ENCODE assay signal across 7 mouse cellular contexts in the genomic region with DNA sequence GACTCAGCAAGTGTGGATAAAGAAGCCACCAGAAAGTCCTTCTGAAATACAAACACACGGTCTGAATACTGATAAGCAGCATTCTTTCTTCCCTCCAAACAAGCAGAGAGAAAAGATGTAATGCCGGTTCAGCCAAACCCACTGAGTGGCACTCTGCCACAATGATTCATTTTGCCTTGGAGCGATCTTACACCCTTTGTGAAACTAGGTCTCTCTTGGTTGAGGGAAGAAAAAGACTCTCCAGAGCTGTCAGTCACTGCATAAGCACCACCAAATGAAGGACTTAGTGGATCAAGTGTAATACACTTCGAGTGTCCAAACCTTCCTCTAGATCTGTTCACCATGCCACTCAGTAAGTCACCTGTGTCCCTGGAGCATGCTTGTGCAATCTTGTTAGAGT. TPM values are rescaled to one million over a fixed set of nuclear protein-coding genes. Genes with fewer than 3 reads are reported as not detected.
DNase-seq lines count a peak whose midpoint lies in the region.

No protein-coding gene starts in this region.

- peak; percentile 28 to 30 for DNase-seq in layer of hippocampus, adult 8-10 months (ENCODE audit: low spot score in 2 of 2)
- no peak for DNase-seq in layer of hippocampus, postnatal 25 days (ENCODE audit: extremely low spot score in 1 of 2, low spot score in 1 of 2)
- DNase-seq in adrenal gland, adult 8-10 months: peak; percentile 38
- DNase-seq in cerebellum, adult 9-11 months: peak; percentile 25
- peak; percentile 16 for DNase-seq in lung, postnatal 14 days
- DNase-seq in thymus, postnatal 36 days: no peak
- DNase-seq in gastrocnemius, postnatal 14 days: no peak

- intact Hi-C loops in gastrocnemius, postnatal 14 days (cut with DNase I; ENCODE audit: low total_unique reads): no loop called here

RNA-seq across cellular contexts. Expression of a gene that starts 34.1 kb away (rescaled TPM):
- 10 to 100 TPM; 21.8 to 28.0 (median 24.9) TPM for total RNA-seq in layer of hippocampus, adult 8-10 months (2022)
- 10 to 100 TPM; 24.5 to 27.0 TPM for total RNA-seq in layer of hippocampus, postnatal 25 days (2021)
- under 1 TPM; 0.46 to 0.73 (median 0.59) TPM for total RNA-seq in adrenal gland, adult 8-10 months (2022)
- under 1 TPM; 0.16 to 0.22 TPM for total RNA-seq in gastrocnemius, postnatal 14 days (2021)

RNA-seq across cellular contexts. Expression of a gene that starts 39.8 kb away (rescaled TPM):
- total RNA-seq in layer of hippocampus, adult 8-10 months (2022): 10 to 100 TPM; 31.8 to 38.0 (median 32.7) TPM
- 10 to 100 TPM; 29.2 to 34.6 TPM for total RNA-seq in layer of hippocampus, postnatal 25 days (2021)
- 10 to 100 TPM; 13.8 to 25.0 (median 18.4) TPM for total RNA-seq in adrenal gland, adult 8-10 months (2022)
- 1 to 10 TPM; 6.4 to 6.9 TPM for total RNA-seq in gastrocnemius, postnatal 14 days (2021)

Comparison
In these comparisons a context has a peak if more than half of its experiments do, and no peak if none do; other contexts are left out.
1. DNase-seq: peak in layer of hippocampus, adult 8-10 months (2 of 2), adrenal gland, adult 8-10 months (single experiment), cerebellum, adult 9-11 months (single experiment) and lung, postnatal 14 days (single experiment); none in layer of hippocampus, postnatal 25 days (0 of 2), thymus, postnatal 36 days (0 of 2) and gastrocnemius, postnatal 14 days (single experiment).
2. RNA of a gene that starts 34.1 kb away (total RNA-seq): 24.5 to 27.0 TPM in layer of hippocampus, postnatal 25 days and 21.8 to 28.0 TPM in layer of hippocampus, adult 8-10 months; 0.46 to 0.73 TPM in adrenal gland, adult 8-10 months and 0.16 to 0.22 TPM in gastrocnemius, postnatal 14 days; every median in the first group is over 10 times any median in the second.